Mouse (Mus musculus) monocyte, adult 2 months (primary cell): Measurements from ENCODE around the gene Ctdsp2.

Experiments used
- DNase-seq, 2 experiments: peaks; one replicate each; pipeline ENCODE4 v3.0.0; 2022; ENCODE audit warnings: low spot score in 2 of 2, low read depth in 1 of 2

Gene Ctdsp2

GRCm38 (mm10) chr10:126962271-126962965 is 16.1 kb upstream of the Ctdsp2 start:
- no peak for DNase-seq

GRCm38 (mm10) chr10:126962966-126963330 is 15.6 kb upstream of the Ctdsp2 start:
- DNase-seq, result no peak

GRCm38 (mm10) chr10:126963821-126964220 is 14.7 kb upstream of the Ctdsp2 start:
- no peak for DNase-seq

GRCm38 (mm10) chr10:126971363-126972050 is 7.0 kb upstream of the Ctdsp2 start:
- no peak for DNase-seq

- DNase-seq, result no peak
These were observed 6.3 kb upstream of the Ctdsp2 start for GRCm38 (mm10) chr10:126972051-126972725.

- no peak for DNase-seq
These were observed 5.5 kb upstream of the Ctdsp2 start for GRCm38 (mm10) chr10:126972988-126973387.

- no peak for DNase-seq
These were observed 2.8 kb upstream of the Ctdsp2 start for GRCm38 (mm10) chr10:126975706-126976105.

GRCm38 (mm10) chr10:126977076-126977475 is 1.4 kb upstream of the Ctdsp2 start:
- DNase-seq, result no peak

GRCm38 (mm10) chr10:126979121-126979635 is 661 bp downstream of the Ctdsp2 start:
- no peak for DNase-seq

- no peak for DNase-seq
These were observed 1.2 kb downstream of the Ctdsp2 start for GRCm38 (mm10) chr10:126979636-126980151.

GRCm38 (mm10) chr10:126980221-126980932 is 1.9 kb downstream of the Ctdsp2 start:
- DNase-seq, result no peak

- no peak for DNase-seq
These were observed 2.5 kb downstream of the Ctdsp2 start for GRCm38 (mm10) chr10:126980933-126981530.

- no peak for DNase-seq
These were observed 3.2 kb downstream of the Ctdsp2 start for GRCm38 (mm10) chr10:126981746-126982145.

- no peak for DNase-seq
These were observed 4.7 kb downstream of the Ctdsp2 start for GRCm38 (mm10) chr10:126983193-126983725.

- DNase-seq, result no peak
These were observed 5.9 kb downstream of the Ctdsp2 start for GRCm38 (mm10) chr10:126984189-126985004.

- DNase-seq, result no peak
These were observed 6.6 kb downstream of the Ctdsp2 start for GRCm38 (mm10) chr10:126985127-126985526.

GRCm38 (mm10) chr10:126985579-126985978 is 7.1 kb downstream of the Ctdsp2 start:
- no peak for DNase-seq

- no peak for DNase-seq
These were observed 8.0 kb downstream of the Ctdsp2 start for GRCm38 (mm10) chr10:126986541-126986961.
